Mouse (Mus musculus): Measurements from ENCODE around the gene Sox18.

Sox18 gene

DNA sequence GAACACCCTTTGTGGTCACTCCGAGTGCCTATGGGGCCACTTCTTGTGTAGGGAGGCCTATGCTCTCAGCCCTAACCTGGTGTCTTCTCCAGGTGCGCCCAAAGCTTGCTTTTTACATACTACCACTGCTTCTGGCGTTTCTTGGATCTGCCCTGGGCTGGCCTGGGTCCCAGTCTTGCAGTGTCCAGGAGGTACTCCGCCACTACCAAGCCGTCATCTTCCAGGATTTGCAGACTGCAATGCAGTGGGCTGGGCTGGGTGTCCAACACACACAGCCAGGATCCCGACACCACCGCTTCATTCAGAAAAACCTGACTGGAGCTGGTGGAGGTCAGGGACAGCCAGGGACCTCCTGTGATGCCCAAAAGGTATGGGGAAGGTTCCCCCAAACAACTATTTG, 12.9 kb downstream of the Sox18 start:
- in situ Hi-C loops (cut with MboI; ENCODE audit: unreplicated experiment in 2 of 2) = no loop called here

DNA sequence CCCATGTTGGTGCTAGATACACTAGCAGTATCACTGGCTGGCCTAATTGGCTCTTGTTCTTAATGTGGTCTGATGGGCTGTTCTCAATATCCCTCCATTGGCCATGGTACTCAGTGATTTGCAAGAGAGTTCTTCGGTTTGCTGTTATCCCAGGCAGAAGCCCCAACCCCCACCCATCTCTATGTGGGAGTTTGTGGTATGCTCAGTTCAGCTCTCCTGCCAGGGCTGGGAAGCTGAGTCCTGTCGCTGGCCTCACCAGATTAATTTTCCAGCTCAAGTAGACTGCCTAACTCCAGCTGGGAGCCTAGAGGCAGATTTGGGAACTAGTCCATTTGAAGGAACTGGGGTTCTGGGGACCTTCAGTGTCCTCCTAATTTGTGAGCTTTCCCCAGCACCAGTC, 14.0 kb downstream of the Sox18 start:
- in situ Hi-C loops (cut with MboI; ENCODE audit: unreplicated experiment in 2 of 2) = no loop called here

DNA sequence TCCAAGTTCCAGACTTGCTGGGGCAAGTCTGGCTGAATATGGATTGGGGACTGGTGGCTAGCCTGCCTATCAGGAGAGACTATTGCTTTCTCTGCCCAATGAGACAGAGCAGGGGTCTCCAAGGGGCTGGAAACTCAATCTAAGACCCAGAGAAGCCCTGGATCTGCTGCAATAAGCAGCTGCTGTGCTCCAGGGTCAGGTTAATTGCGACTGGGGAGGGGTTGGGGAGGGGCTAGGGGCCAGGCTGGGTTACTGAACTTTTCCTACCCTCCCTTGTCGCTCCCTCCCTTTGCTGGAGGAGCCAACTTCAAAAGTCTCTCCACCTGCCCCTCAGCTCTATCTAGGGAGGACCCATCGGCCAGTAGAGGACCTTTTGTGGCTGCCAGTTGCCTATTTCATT, 14.7 kb downstream of the Sox18 start, which contains the start of gene Gm29797:
Gene Gm29797 (plus strand): TSS at position 301 of the 400 bp plus-strand sequence.
- in situ Hi-C loops (cut with MboI; ENCODE audit: unreplicated experiment in 2 of 2) = no loop called here

DNA sequence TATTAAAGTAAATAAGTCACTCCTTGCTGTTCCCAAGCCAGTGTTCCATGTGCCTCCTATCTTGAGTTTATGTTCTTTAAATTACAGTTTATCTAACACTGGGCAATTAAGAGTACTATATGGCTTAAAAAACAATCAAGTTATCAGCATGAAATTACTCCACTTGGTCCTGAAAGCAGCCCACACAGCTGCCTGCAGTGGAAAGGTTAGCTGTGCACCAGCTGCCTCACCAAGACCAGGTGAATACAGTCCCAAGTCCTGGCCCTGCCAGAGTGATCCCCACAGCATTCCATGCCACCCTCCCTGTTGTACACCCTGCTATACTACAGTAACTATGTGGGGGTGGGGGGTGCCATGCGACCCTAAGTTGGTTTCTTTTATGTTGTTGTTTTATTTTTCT, 17.9 kb downstream of the Sox18 start:
- in situ Hi-C loops (cut with MboI; ENCODE audit: unreplicated experiment in 2 of 2) = no loop called here

DNA sequence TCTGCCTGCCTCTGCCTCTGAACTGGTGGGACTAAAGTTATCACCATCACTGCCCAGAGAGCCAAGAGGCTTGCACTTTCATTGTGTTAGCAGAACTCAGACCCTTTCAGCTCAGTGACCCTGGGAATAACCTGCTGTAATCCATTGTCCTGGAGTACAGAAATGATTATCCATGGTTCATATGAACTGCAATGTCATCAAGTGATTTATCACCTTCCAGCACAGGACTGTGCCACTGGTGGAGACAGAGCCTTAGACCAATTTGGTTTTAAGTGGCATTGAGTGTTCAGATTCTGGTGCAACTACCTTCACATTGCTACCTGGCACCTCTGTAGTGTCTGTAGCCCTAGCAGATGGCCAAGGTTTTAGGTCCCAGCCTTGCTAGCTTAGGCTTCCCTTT, 18.4 kb downstream of the Sox18 start:
- in situ Hi-C loops (cut with MboI; ENCODE audit: unreplicated experiment in 2 of 2) = no loop called here

DNA sequence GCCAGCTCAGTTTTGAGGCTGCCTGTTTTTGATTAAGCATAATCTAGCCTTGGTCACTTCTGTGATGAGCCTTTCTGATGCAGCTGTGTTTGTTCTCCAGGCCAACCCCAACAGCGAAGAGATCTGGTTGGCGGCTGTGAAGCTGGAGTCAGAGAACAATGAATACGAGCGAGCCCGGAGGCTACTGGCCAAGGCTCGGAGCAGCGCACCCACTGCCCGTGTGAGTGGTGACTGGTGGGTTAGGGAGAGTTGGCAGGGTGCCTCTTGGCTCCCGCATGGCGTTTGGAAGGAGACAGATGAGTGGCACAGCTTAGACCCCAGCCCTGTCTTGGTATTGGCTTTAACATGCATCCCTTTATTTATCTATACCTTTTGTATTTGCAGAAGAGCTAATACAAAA, 22.5 kb downstream of the Sox18 start:
- in situ Hi-C loops (cut with MboI; ENCODE audit: unreplicated experiment in 2 of 2) = no loop called here

DNA sequence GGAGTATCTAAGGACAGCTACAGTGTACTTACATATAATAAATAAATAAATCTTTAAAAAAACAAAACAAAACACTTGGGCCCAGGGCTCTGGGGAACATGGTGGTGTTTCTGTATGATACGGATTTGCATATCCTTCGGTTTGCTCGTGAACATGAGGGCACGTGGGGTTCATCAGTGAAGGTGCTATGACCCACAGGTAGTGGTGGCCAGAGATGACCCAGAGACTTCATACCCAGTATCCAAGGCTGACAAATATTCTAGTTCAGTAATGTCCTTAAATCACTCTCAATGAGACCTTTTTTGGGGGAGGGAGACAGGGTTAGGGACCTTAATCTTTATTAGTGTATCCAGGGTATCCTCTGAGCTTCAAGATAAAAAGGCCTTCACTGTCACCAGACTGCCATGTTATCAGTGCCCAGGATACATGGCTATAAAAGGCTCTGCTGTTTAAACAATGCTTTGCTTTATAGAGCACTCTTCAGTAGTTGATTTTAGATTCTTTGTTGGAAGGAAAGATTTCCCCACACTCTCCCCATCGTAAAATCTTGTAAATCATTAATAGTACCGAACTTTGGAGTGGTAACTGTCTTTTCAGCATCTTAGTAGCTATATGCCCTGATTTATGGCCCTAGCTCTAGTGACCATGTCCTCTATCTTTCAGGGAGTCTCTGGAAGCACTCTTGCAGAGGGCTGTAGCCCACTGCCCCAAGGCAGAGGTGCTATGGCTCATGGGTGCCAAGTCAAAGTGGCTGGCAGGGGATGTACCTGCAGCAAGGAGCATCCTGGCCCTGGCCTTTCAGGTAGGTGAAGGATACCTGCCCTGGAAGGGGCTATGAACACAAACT, 24.6 kb downstream of the Sox18 start:
- in situ Hi-C loops (cut with MboI; ENCODE audit: unreplicated experiment in 2 of 2) = no loop called here

DNA sequence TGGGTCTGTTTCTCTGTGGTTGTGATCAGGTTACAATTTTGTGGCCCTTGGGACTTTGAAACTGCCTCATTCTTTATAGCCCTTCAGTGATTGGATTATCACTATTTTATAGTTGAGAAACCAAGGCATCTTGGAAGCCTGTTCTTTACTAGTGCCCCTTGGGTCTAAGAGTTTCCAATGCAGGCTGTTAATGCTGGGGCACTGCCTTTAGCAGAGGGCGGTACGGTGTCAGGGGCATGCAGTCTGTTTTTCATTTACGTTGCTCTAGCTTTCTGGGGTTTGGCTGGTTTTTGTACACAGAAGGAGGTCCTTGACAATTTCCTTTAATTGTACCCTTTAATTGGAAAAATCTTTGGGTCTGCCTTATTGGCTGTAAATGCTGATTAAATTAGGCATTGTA, 25.8 kb downstream of the Sox18 start:
- in situ Hi-C loops (cut with MboI; ENCODE audit: unreplicated experiment in 2 of 2) = no loop called here

DNA sequence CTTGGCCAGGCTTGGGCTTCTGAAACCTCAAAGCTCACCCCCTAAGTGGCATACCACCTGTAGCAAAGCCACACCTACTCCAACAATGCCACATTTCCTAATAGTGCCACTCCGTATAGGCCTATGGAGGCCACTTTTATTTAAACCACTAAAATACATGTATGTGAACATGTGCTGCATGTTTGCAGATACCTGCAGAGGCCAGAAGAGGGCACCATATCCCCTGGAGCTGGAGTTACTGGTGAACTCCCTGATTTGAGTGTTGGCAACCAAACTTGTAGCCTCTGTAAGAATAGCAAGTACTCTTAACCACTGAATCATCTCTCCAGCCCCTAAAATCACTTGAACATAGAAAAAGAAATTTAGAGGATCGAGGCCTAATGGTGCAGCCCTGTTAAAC, 27.1 kb downstream of the Sox18 start:
- in situ Hi-C loops (cut with MboI; ENCODE audit: unreplicated experiment in 2 of 2) = loop anchor here (5.0 kb wide), 2 partner anchors 33 to 63 kb away; no protein-coding TSS in a partner anchor

DNA sequence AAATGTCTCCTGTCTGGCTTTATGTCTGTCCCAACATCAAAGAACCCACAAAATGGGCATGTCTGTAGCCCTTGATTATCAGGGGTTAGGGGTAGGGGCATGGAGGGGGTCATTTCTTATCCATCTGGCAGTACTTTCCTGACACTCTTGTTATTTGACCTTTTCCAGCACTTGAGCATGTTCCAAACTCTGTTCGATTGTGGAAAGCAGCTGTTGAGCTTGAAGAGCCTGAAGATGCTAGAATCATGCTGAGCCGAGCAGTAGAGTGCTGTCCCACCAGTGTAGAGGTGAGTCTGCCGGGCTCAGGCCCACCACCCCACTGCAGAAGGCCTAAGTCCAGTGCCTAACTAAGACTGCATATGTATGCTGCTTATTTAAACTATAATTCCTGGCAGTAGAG, 35.6 kb downstream of the Sox18 start:
- in situ Hi-C loops (cut with MboI; ENCODE audit: unreplicated experiment in 2 of 2) = no loop called here

DNA sequence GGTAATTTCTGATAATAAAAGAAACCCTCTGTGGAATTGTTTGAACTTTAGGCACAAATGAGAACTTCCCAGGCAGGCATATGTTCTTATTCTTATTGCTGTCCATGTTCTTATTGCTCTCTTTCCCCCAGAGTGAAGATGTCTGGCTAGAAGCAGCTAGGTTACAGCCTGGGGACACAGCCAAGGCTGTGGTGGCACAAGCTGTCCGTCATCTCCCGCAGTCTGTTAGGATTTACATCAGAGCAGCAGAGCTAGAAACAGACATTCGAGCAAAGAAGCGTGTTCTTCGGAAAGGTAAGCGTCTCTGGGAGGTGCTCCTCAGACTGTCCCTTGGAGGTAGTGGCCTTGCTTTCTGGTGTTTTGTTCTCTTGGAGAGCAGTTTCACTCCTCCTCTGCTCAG, 38.8 kb downstream of the Sox18 start:
- in situ Hi-C loops (cut with MboI; ENCODE audit: unreplicated experiment in 2 of 2) = no loop called here

DNA sequence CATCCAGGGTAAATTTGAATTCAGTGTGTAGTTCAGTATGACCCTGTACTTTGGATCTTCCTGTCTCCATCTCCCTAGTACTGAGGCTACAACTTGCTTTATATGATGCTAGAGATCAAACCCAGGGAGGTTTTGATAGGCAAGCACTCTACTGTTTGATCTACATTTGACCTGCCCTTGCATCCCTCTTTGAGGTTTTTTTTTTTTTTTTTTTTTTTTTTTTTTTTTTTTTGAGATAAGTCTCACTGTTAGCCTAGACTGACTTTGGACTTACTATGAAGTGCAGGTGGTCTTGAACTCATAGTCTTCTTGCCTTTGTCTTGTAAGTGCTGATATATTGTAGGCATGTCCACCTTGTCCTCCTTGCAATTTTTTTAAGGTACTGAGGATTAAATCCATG, 43.0 kb downstream of the Sox18 start:
- in situ Hi-C loops (cut with MboI; ENCODE audit: unreplicated experiment in 2 of 2) = no loop called here

DNA sequence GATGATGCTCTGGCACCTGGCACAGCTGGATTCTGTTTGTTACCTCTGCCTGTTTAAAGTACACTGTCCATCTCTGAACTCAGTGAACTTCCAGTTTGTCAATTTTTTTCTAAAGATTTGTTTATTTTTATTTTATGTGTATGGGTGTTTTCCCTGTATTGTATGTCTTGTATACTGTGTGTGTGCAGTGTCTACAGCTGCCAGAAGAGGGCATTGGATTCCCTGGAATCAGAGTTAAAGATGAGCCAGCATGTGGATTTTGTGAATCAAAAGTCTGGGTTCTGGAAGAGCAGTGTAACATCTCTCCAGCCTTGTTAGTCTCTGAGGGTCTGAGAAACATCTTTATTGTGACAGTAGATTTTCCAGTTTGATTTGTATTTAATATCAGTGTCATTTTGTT, 48.0 kb downstream of the Sox18 start:
- in situ Hi-C loops (cut with MboI; ENCODE audit: unreplicated experiment in 2 of 2) = no loop called here
